Mouse (Mus musculus) thymus, postnatal 4 days (tissue): ENCODE measurements around the gene Jund.

ENCODE experiments used
- DNase-seq: peaks from one replicate; pipeline ENCODE4 v3.0.0; 2021

Gene Jund

GRCm38 (mm10) chr8:70675336-70675735, 23.4 kb upstream of the Jund start:
- peak; percentile 71 for DNase-seq

DNA sequence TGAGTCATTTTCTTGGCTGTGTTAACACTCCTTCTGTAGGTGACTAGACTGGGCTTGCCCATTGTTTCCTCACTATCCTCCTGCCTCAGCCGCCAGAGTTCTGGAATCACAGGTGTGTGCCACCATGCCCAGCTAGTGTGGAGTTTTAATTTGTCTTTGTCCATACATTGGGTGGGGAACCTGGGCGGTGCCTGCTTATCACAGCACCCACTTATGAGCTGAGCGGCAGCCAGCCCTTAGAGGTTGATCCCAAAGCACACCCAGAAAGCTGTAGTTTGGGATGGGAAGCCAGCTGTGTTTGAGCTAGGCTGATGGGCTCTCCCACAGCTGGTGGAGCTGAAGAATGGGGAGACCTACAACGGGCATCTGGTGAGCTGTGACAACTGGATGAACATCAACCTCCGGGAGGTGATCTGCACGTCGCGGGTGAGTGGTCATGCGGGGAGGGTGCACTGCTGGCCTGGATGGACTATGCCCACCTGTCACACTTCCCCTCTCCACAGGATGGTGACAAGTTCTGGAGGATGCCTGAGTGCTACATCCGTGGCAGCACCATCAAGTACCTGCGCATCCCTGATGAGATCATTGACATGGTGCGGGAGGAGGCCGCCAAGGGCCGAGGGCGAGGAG, 21.2 kb upstream of the Jund start:
- no peak for DNase-seq

DNA sequence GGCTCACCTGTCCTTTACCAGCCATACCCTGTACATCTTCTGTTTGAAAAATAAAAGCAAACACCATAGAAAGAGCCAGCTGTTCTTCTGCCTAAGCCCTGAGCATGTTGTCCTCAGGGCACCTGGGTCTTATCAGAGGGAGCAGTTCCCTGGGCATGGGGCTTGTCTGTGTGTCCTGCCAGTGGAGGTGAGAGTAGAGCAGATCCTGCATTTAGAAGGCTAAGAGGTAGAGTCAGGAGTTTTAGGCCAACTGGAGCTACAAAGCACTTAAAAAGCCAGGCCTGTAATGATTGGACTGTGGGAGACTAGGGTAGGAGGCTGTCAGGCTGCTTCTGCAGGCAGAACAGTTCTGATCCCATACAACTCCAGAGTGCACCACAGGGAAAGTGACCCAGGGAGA, 20.1 kb upstream of the Jund start:
- no peak for DNase-seq

- no peak for DNase-seq
Observed at GRCm38 (mm10) chr8:70679404-70679803, 19.3 kb upstream of the Jund start.

- DNase-seq = no peak
Observed at GRCm38 (mm10) chr8:70680039-70680438, 18.7 kb upstream of the Jund start.

DNA sequence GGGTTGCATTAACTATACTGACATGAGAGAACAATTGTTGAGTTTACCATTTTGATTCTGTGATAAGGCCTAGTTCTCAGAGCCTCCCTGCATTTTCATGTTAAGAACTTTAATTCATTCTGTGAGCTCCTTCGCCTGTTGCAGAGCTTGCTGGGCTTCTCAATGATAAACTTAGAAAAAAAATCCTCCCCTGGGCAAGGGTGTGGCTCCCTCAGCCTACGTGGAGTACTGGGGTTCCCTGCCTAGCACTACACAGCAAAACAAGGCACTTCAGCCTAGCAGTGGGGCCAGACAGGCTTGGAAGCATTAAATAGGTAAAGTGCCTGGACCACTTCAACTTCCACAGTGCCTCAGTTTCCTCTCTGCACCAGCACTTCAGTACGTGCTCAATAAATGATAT, 17.3 kb upstream of the Jund start:
- no peak for DNase-seq

- DNase-seq = no peak
Observed at GRCm38 (mm10) chr8:70682193-70682592, 16.6 kb upstream of the Jund start.

GRCm38 (mm10) chr8:70682692-70683091, 16.1 kb upstream of the Jund start:
- DNase-seq = no peak

DNA sequence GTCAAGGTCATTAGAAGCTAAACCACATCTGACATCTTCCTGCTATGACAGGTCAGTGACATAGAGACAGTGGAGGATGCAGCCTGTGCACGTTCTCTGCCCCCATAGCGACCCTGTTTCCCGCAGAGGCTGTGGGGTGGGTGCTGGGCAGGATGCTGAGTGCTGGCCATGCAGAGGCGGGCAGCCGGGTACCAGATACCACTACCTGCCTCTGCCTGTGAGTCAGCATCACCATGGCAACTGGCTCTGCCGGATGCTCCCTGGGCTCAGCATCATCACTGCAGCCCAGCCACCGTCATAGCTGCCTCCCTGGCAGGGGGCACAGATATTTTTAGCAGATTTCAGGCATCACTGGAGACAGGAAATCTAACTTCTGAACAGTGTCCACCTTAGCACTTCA, 14.5 kb upstream of the Jund start:
- DNase-seq = no peak

GRCm38 (mm10) chr8:70687576-70687975, 11.2 kb upstream of the Jund start:
- DNase-seq = no peak

- no peak for DNase-seq
Observed at GRCm38 (mm10) chr8:70688136-70688535, 10.6 kb upstream of the Jund start.

GRCm38 (mm10) chr8:70689892-70690390, 8.8 kb upstream of the Jund start:
- no peak for DNase-seq

GRCm38 (mm10) chr8:70691230-70691629, 7.5 kb upstream of the Jund start:
- no peak for DNase-seq

- no peak for DNase-seq
Observed at GRCm38 (mm10) chr8:70691727-70692231, 7.0 kb upstream of the Jund start.

DNA sequence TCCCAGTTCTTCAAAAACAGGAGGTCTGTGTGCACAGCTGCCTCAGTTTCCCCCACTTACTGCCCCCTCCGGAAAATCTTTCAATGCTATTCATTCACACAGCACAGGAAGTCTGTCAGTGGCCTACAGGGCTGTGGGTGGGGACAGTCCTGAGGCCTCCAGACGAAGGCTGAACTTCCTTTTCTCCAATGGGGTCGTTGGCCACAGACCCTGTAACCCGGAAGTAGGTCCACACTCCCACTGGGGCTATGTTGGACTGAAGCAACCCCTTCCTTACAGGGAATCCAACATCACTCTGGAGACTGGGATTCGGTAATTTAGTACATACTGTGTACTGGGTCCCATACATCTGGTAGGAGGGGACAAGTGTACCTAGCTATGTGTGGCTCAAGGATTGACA, 5.1 kb upstream of the Jund start:
- peak; percentile 34 for DNase-seq

GRCm38 (mm10) chr8:70695318-70696018, 3.3 kb upstream of the Jund start:
- peak; percentile 87 for DNase-seq

DNA sequence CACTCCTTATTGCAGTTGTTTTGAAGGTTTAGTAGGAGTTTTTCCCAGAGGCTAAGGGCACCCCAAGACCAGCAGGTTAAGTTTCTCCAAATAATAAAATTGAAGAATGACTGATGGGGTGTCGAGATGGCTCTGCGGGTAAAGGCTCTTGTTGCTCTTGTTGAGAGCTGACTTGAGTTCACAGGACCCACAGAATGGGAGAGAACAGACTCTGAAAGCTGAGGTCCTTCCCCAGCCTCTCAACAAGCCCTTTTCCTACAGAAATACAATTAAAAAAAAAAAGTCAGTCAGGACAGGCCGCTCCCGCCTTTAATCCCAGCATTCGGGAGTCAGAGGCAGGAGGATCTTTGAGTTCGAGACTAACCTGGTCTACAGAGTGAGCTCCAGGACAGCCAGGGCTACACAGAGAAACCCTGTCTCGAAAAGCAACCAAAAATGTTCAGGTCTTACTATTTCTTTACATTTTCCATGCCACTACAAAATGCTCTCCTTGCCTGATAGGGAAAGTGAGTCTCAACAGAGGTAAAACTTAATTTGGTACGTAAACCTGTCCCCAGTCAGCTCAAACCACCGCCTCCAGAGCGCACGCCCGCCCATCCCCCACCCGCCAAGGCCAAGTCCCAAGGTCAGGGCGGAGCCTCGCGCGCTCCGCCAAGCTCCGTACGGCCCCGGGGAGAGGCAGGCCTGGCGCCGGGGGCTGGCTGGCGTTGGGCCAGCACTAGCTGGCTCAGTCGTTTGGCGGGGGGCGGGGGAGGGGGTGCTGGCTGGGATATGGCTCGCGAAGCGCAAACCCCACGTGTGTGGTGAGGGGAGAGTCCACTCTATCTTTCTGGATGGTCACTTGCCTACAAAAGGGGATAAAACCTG, 2.5 kb upstream of the Jund start:
- DNase-seq = peak; percentile 90

- DNase-seq = peak; percentile 35
Observed at GRCm38 (mm10) chr8:70696946-70697345, 1.8 kb upstream of the Jund start.

DNA sequence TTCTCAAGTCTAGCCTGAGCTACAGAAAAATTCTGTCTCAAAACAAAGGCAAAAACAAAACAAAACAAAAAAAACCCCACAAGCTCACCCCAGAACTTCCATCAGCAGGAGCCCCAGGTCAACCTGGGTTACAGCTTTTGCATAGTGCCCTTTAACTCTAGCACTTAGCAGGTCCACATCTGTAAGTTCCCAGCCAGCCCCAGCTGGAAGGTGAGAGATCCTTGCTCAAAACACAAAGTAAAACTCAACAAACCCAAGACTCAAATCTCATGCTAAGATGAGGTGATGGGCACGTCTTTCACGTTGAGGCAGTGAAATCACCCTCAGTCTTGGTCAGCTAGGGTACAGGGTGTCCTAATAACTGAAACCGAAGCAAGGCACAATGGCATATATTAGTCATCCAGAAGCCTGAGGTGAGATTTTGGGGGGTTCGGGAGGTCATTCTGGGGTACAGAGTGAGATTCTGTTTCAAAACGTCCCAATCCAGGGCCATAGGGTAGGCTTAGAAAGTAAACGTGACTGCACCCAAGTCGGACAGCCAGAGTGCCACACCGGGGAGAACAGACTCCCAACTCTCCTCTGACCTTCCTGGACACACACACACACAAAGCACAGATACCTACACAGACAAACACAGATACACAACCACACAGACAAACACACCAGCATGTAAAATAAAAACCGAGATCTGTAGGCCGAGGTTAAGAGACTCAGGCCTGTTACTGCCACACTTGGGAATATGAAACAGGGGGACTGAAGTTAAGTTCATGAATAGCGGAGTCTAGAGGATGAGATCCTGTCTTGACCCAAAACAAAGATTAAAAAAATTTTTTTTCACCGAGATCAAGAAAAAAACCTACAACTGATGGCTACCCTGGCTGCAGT, 1.1 kb upstream of the Jund start:
- DNase-seq = peak; percentile 45

DNA sequence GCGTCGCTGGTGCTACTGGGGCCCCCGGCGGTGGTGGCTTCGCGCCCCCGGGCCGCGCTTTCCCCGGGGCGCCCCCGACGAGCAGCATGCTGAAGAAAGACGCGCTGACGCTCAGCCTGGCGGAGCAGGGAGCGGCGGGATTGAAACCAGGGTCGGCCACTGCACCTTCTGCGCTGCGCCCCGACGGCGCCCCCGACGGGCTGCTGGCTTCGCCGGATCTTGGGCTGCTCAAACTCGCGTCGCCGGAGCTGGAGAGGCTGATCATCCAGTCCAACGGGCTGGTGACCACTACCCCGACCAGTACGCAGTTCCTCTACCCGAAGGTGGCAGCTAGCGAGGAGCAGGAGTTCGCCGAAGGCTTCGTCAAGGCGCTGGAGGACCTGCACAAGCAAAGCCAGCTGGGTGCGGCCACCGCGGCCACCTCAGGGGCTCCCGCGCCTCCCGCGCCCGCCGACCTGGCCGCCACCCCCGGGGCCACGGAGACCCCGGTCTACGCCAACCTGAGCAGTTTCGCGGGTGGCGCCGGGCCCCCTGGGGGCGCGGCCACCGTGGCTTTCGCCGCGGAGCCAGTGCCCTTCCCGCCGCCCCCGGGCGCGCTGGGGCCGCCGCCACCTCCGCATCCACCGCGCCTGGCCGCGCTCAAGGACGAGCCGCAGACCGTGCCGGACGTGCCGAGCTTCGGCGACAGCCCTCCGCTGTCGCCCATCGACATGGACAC, 526 bp downstream of the Jund start:
- DNase-seq = peak; percentile 83

GRCm38 (mm10) chr8:70699834-70700554, 1.2 kb downstream of the Jund start:
- peak; percentile 91 for DNase-seq
